ENCODE assay signal across 21 mouse cellular contexts in genomic region chr2:51905637-51906036, GRCm38 (mm10).
"Had no signal": no experiment of that assay in that cellular context is flagged by ENCODE, and none has a peak within 500 bp of the region (broad histone marks: within the 10 kb centered on the region; RNA-seq: fewer than 3 reads in every experiment).

No protein-coding gene starts in this region.

- H3K36me3 ChIP-seq: limb, embryonic 12.5 days; limb, embryonic 15.5 days; midbrain, embryonic 13.5 days had no signal

- H3K27me3 ChIP-seq: limb, embryonic 12.5 days; limb, embryonic 15.5 days; midbrain, embryonic 13.5 days had no signal

- H3K9ac ChIP-seq: limb, embryonic 12.5 days; limb, embryonic 15.5 days; liver, embryonic 14.5 days; liver, postnatal 0 days; lung, embryonic 14.5 days; midbrain, embryonic 13.5 days had no signal

- DNase-seq: kidney, adult 9 months; kidney, postnatal 25 days; layer of hippocampus, postnatal 36 days; liver, postnatal 0 days; lung, embryonic 14.5 days; right cerebral cortex, adult 18-20 months; right cerebral cortex, postnatal 14 days; right cerebral cortex, postnatal 4 days; thymus, adult 2 months; thymus, postnatal 14 days; thymus, postnatal 4 days had no signal

- H3K4me1 ChIP-seq: midbrain, embryonic 13.5 days had no signal

- H3K4me2 ChIP-seq: limb, embryonic 12.5 days; limb, embryonic 15.5 days; liver, embryonic 11.5 days; lung, embryonic 14.5 days; midbrain, embryonic 13.5 days had no signal

- H3K27ac ChIP-seq: kidney, postnatal 0 days; left cerebral cortex, adult 2 months; limb, embryonic 12.5 days; limb, embryonic 15.5 days; liver, embryonic 14.5 days; macrophage; midbrain, embryonic 13.5 days; stomach, postnatal 0 days had no signal

- ATAC-seq: liver, postnatal 0 days; lung, postnatal 0 days; midbrain, embryonic 13.5 days had no signal

- H3K9me3 ChIP-seq: limb, embryonic 12.5 days; limb, embryonic 15.5 days; midbrain, embryonic 13.5 days had no signal

- H3K4me3 ChIP-seq: left cerebral cortex, adult 2 months; limb, embryonic 12.5 days; limb, embryonic 15.5 days; midbrain, embryonic 13.5 days had no signal
